Mouse (Mus musculus) hindbrain, embryonic 12.5 days (tissue): ENCODE measurements around the gene Smarcd1. TPM values are rescaled to one million over a fixed set of nuclear protein-coding genes. Genes with fewer than 3 reads are reported as not detected.
A peak's percentile ranks its signal among the peaks of the same experiment; 100 is the strongest.

Source experiments
- ATAC-seq: fragments of 200-750 bp; cut with Nextera tagmentation; 2 replicates; pipeline ENCODE4 v1.8.0; 2017; ENCODE audit warnings: moderate TSS enrichment; ENCODE audit not compliant: low FRiP score
- H3K27ac ChIP-seq: fragments of 300-500 bp; sonication (generic); 2 replicates; pipeline ENCODE4 v1.5.1; 2016; ENCODE audit warnings: mild to moderate bottlenecking
- H3K27me3 ChIP-seq: fragments of 300-500 bp; sonication (generic); 2 replicates; pipeline ENCODE4 v1.6.1; 2016; ENCODE audit warnings: mild to moderate bottlenecking
- H3K36me3 ChIP-seq: fragments of 300-500 bp; sonication (generic); 2 replicates; pipeline ENCODE4 v1.6.1; 2016; ENCODE audit warnings: mild to moderate bottlenecking
- H3K4me1 ChIP-seq: fragments of 300-500 bp; sonication (generic); 2 replicates; pipeline ENCODE4 v1.6.1; 2016
- H3K4me2 ChIP-seq: fragments of 300-500 bp; sonication (generic); replicated peaks from 2 replicates; pipeline ENCODE4 v1.6.1; 2016; ENCODE audit warnings: mild to moderate bottlenecking
- H3K4me3 ChIP-seq: fragments of 300-500 bp; sonication (generic); 2 replicates; pipeline ENCODE4 v1.5.1; 2016; ENCODE audit warnings: mild to moderate bottlenecking
- H3K9ac ChIP-seq: fragments of 300-500 bp; sonication (generic); 2 replicates; pipeline ENCODE4 v1.6.1; 2016; ENCODE audit warnings: mild to moderate bottlenecking, moderate library complexity
- H3K9me3 ChIP-seq: fragments of 300-500 bp; sonication (generic); replicated peaks from 2 replicates; pipeline ENCODE4 v1.6.1; 2016; ENCODE audit warnings: mild to moderate bottlenecking
- WGBS: fragments of 180-500 bp; shearing (Covaris S2); methylation state at CpG from one replicate; pipeline ENCODE4 v1.1.7; 2016; 5-methylcytosine and 5-hydroxymethylcytosine counted together
- polyA plus RNA-seq: library from polyadenylated mRNA; unstranded; fragments of >200 nt; fragmentation: Nextera tagmentation; extraction: Ambion mirVana; gene quantifications from 2 replicates; pipeline ENCODE4 v1.2.1, GENCODE M21; 2016

The Smarcd1 gene
- polyA plus RNA-seq, 1 experiment from 2014 or later, result 123 TPM

- H3K4me1 ChIP-seq, result peaks cover 24% of the 10 kb centered on the region
- ATAC-seq, result no peak
- no peaks in the 10 kb centered on the region for H3K9me3 ChIP-seq
- peaks cover 85% of the 10 kb centered on the region for H3K36me3 ChIP-seq
- 98% methylated on average over 13 of the region's 13 CpGs for WGBS
- no peak overlapping the region for H3K27ac ChIP-seq
- H3K9ac ChIP-seq, result no peak overlapping the region
- no peaks in the 10 kb centered on the region for H3K27me3 ChIP-seq
- H3K4me2 ChIP-seq, result no peak overlapping the region
- H3K4me3 ChIP-seq, result no peak overlapping the region
Measured at GRCm38 (mm10) chr15:99708176-99708575, 6.2 kb downstream of the Smarcd1 start.

GRCm38 (mm10) chr15:99710221-99711190, 8.6 kb downstream of the Smarcd1 start:
- Histone ChIP-seq H3K9ac (no peak overlapping the region), H3K4me1 (peaks cover 11% of the 10 kb centered on the region), H3K36me3 (peaks cover 94% of the 10 kb centered on the region), H3K27me3 (no peaks in the 10 kb centered on the region), H3K4me3 (no peak overlapping the region), H3K27ac (no peak overlapping the region), H3K4me2 (no peak overlapping the region), H3K9me3 (no peaks in the 10 kb centered on the region)
- ATAC-seq, result no peak
- 91% methylated on average over 10 of the region's 10 CpGs for WGBS

GRCm38 (mm10) chr15:99711491-99711890, 9.6 kb downstream of the Smarcd1 start:
- no peak overlapping the region for H3K27ac ChIP-seq
- H3K4me3 ChIP-seq, result no peak overlapping the region
- no peak for ATAC-seq
- H3K9me3 ChIP-seq, result no peaks in the 10 kb centered on the region
- H3K4me1 ChIP-seq, result peaks cover 17% of the 10 kb centered on the region
- H3K9ac ChIP-seq, result peak overlapping the region; percentile 19; the same call in 1 of the 2 replicates
- 73% methylated on average over 3 of the region's 3 CpGs for WGBS
- H3K36me3 ChIP-seq, result peaks cover 93% of the 10 kb centered on the region
- H3K27me3 ChIP-seq, result no peaks in the 10 kb centered on the region
- H3K4me2 ChIP-seq, result no peak overlapping the region

- H3K27me3 ChIP-seq, result no peaks in the 10 kb centered on the region
- H3K4me3 ChIP-seq, result no peak overlapping the region
- 71% methylated on average over 13 of the region's 13 CpGs for WGBS
- no peak overlapping the region for H3K9ac ChIP-seq
- H3K36me3 ChIP-seq, result peaks cover 84% of the 10 kb centered on the region
- peak overlapping the region; percentile 44; the same call in 1 of the 2 replicates for H3K27ac ChIP-seq
- peaks cover 23% of the 10 kb centered on the region for H3K4me1 ChIP-seq
- no peak for ATAC-seq
- H3K9me3 ChIP-seq, result no peaks in the 10 kb centered on the region
- H3K4me2 ChIP-seq, result no peak overlapping the region
Measured at GRCm38 (mm10) chr15:99712666-99713559, 11.0 kb downstream of the Smarcd1 start.

GRCm38 (mm10) chr15:99713569-99713968, 11.6 kb downstream of the Smarcd1 start:
- no peak overlapping the region for H3K4me3 ChIP-seq
- no peaks in the 10 kb centered on the region for H3K27me3 ChIP-seq
- WGBS, result 80% methylated on average over 3 of the region's 3 CpGs
- H3K9ac ChIP-seq, result no peak overlapping the region
- H3K27ac ChIP-seq, result peak overlapping the region; percentile 44; the same call in 1 of the 2 replicates
- H3K36me3 ChIP-seq, result peaks cover 83% of the 10 kb centered on the region
- ATAC-seq, result no peak
- peaks cover 23% of the 10 kb centered on the region for H3K4me1 ChIP-seq
- H3K9me3 ChIP-seq, result no peaks in the 10 kb centered on the region
- H3K4me2 ChIP-seq, result no peak overlapping the region

GRCm38 (mm10) chr15:99714206-99714605, 12.3 kb downstream of the Smarcd1 start:
- H3K9me3 ChIP-seq, result no peaks in the 10 kb centered on the region
- H3K4me2 ChIP-seq, result no peak overlapping the region
- no peaks in the 10 kb centered on the region for H3K27me3 ChIP-seq
- H3K36me3 ChIP-seq, result peaks cover 83% of the 10 kb centered on the region
- ATAC-seq, result no peak
- no peak overlapping the region for H3K9ac ChIP-seq
- H3K27ac ChIP-seq, result peak overlapping the region; percentile 44
- H3K4me3 ChIP-seq, result no peak overlapping the region
- H3K4me1 ChIP-seq, result peaks cover 23% of the 10 kb centered on the region
- 67% methylated on average over 4 of the region's 4 CpGs for WGBS

- Histone ChIP-seq H3K9me3 (no peaks in the 10 kb centered on the region), H3K36me3 (peaks cover 79% of the 10 kb centered on the region), H3K27ac (peak overlapping the region; percentile 75; the same call in 1 of the 2 replicates), H3K27me3 (no peaks in the 10 kb centered on the region), H3K4me3 (no peak overlapping the region), H3K4me1 (peaks cover 23% of the 10 kb centered on the region), H3K4me2 (no peak overlapping the region), H3K9ac (no peak overlapping the region)
- WGBS, result 54% methylated on average over 7 of the region's 7 CpGs
- ATAC-seq, result peak; percentile 15; the same call in 1 of the 2 replicates
Measured at GRCm38 (mm10) chr15:99714858-99715257, 12.9 kb downstream of the Smarcd1 start.

GRCm38 (mm10) chr15:99715361-99715865, 13.5 kb downstream of the Smarcd1 start:
- WGBS, result 74% methylated on average over 13 of the region's 13 CpGs
- peaks cover 79% of the 10 kb centered on the region for H3K36me3 ChIP-seq
- ATAC-seq, result no peak
- no peak overlapping the region for H3K4me3 ChIP-seq
- H3K27me3 ChIP-seq, result no peaks in the 10 kb centered on the region
- no peaks in the 10 kb centered on the region for H3K9me3 ChIP-seq
- no peak overlapping the region for H3K4me2 ChIP-seq
- H3K9ac ChIP-seq, result no peak overlapping the region
- peaks cover 23% of the 10 kb centered on the region for H3K4me1 ChIP-seq
- H3K27ac ChIP-seq, result peak overlapping the region; percentile 75

- peaks cover 76% of the 10 kb centered on the region for H3K36me3 ChIP-seq
- 80% methylated on average over 11 of the region's 11 CpGs for WGBS
- H3K4me2 ChIP-seq, result no peak overlapping the region
- H3K4me1 ChIP-seq, result peaks cover 23% of the 10 kb centered on the region
- H3K9me3 ChIP-seq, result no peaks in the 10 kb centered on the region
- H3K4me3 ChIP-seq, result no peak overlapping the region
- ATAC-seq, result no peak; the same call in 1 of the 2 replicates
- H3K9ac ChIP-seq, result no peak overlapping the region
- H3K27ac ChIP-seq, result peak overlapping the region; percentile 75
- no peaks in the 10 kb centered on the region for H3K27me3 ChIP-seq
Measured at GRCm38 (mm10) chr15:99715982-99716746, 14.2 kb downstream of the Smarcd1 start.

- no peak for ATAC-seq
- 88% methylated on average over 12 of the region's 12 CpGs for WGBS
- Histone ChIP-seq H3K4me1 (peaks cover 23% of the 10 kb centered on the region), H3K9me3 (no peaks in the 10 kb centered on the region), H3K27ac (no peak overlapping the region), H3K27me3 (no peaks in the 10 kb centered on the region), H3K36me3 (peaks cover 76% of the 10 kb centered on the region), H3K4me2 (no peak overlapping the region), H3K9ac (no peak overlapping the region), H3K4me3 (no peak overlapping the region)
Measured at GRCm38 (mm10) chr15:99716814-99717213, 14.9 kb downstream of the Smarcd1 start.
